ENCODE assay signal across 8 mouse cellular contexts in the genomic region with DNA sequence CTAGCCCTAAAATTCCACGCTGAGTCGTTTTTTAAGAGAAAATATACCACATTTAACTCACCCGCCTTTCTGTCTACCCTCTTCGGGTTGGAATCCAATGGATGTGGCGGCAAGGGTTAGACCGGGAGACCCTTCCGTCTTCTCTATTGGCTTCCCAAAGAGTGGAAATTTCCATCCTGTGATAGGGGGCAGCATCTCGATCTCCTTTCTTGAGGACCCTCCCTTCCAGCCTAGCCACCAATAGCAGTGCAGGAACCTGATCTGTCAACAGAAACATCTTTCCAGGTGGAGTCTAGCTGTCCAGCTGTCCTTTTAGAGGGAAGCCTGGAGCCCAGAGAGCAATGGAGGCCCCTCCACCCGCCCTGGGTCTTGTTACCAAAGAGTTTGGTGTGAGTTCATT. TPM values are rescaled to one million over a fixed set of nuclear protein-coding genes. Genes with fewer than 3 reads are reported as not detected.
DNase-seq lines count a peak whose midpoint lies in the region; ATAC-seq and TF ChIP-seq lines count a peak whose summit lies in the region.

A gene (minus strand): TSS at position 163 of the 400 bp plus-strand sequence.

- TF ChIP-seq POLR2A in limb, embryonic 14.5 days (IDR thresholded peaks at IDR 0.05; ENCODE audit: borderline replicate concordance, extremely low read depth, insufficient read depth, insufficient read length): peak; percentile 53; the same call in 1 of the 2 replicates
- TF ChIP-seq POLR2A in small intestine, adult 2 months (IDR thresholded peaks at IDR 0.05; ENCODE audit: low read depth, low read length): no peak

- peak within 1 kb of the TSS; percentile 33; the same call in 1 of the 2 replicates for H3K4me3 ChIP-seq in brown adipose tissue, adult 24 weeks (ENCODE audit: insufficient read depth, low read depth, low read length)
- peak within 1 kb of the TSS; percentile 71 for H3K4me3 ChIP-seq in heart, embryonic 10.5 days
- peak within 1 kb of the TSS; percentile 52 for H3K4me3 ChIP-seq in limb, embryonic 14.5 days (replicated peaks; ENCODE audit: low read length)
- H3K4me3 ChIP-seq in small intestine, adult 2 months (ENCODE audit: low read depth, low read length): peak within 1 kb of the TSS; percentile 12

- TF ChIP-seq CTCF in small intestine, adult 2 months (IDR thresholded peaks at IDR 0.05; ENCODE audit: extremely low read depth, insufficient read length, insufficient replicate concordance, low read depth, low read length): no peak

- no peaks in the 10 kb centered on the region for H3K27me3 ChIP-seq in heart, embryonic 10.5 days (ENCODE audit: insufficient read depth, poor library complexity, severe bottlenecking)
- H3K27me3 ChIP-seq in limb, embryonic 14.5 days (ENCODE audit: control insufficient read depth, insufficient read depth, low read length): no peaks in the 10 kb centered on the region
- H3K27me3 ChIP-seq in small intestine, adult 2 months (ENCODE audit: control insufficient read depth, insufficient read depth, low read length): peaks cover 9% of the 10 kb centered on the region; the same call in 1 of the 2 replicates

- peaks cover 7% of the 10 kb centered on the region; the same call in 1 of the 2 replicates for H3K36me3 ChIP-seq in heart, embryonic 10.5 days
- no peaks in the 10 kb centered on the region for H3K36me3 ChIP-seq in limb, embryonic 14.5 days (ENCODE audit: control insufficient read depth, insufficient read depth, low read length)
- H3K36me3 ChIP-seq in small intestine, adult 2 months (ENCODE audit: control insufficient read depth, insufficient read depth, low read length): no peaks in the 10 kb centered on the region

- H3K4me1 ChIP-seq in brown adipose tissue, adult 24 weeks (ENCODE audit: control insufficient read depth, insufficient read depth, insufficient read length, low read length): no peaks in the 10 kb centered on the region
- peaks cover 18% of the 10 kb centered on the region for H3K4me1 ChIP-seq in heart, embryonic 10.5 days
- no peaks in the 10 kb centered on the region for H3K4me1 ChIP-seq in limb, embryonic 14.5 days (ENCODE audit: control insufficient read depth, insufficient read depth, low read length)
- no peaks in the 10 kb centered on the region for H3K4me1 ChIP-seq in small intestine, adult 2 months (ENCODE audit: control insufficient read depth, insufficient read depth, insufficient read length, low read length)

- H3K9ac ChIP-seq in limb, embryonic 14.5 days (ENCODE audit: low read depth, low read length, severe bottlenecking): peak within 1 kb of the TSS; percentile 62

- peak within 1 kb of the TSS; percentile 65 for H3K4me2 ChIP-seq in limb, embryonic 14.5 days (replicated peaks; ENCODE audit: low read depth, low read length, severe bottlenecking)

- H3K9me3 ChIP-seq in heart, embryonic 10.5 days: peaks cover 4% of the 10 kb centered on the region; the same call in 1 of the 2 replicates
- H3K9me3 ChIP-seq in limb, embryonic 14.5 days (ENCODE audit: control insufficient read depth, low read length): peaks cover 7% of the 10 kb centered on the region

- no peak within 1 kb of the TSS for H3K27ac ChIP-seq in brown adipose tissue, adult 24 weeks (replicated peaks; ENCODE audit: low read depth, low read length)
- H3K27ac ChIP-seq in heart, embryonic 10.5 days: peak within 1 kb of the TSS; percentile 90
- peak within 1 kb of the TSS; percentile 67 for H3K27ac ChIP-seq in limb, embryonic 14.5 days (replicated peaks; ENCODE audit: low read depth, low read length)
- H3K27ac ChIP-seq in small intestine, adult 2 months (ENCODE audit: insufficient read depth, low read depth, low read length): no peak within 1 kb of the TSS

- DNase-seq in 3T3-L1 (ENCODE audit: low read depth, low spot score): peak; percentile 79
- peak; percentile 89 for DNase-seq in heart, embryonic 10.5 days (ENCODE audit: low spot score)
- peak; percentile 80 for DNase-seq in limb, embryonic 14.5 days (ENCODE audit: low spot score)
- no peak for DNase-seq in layer of hippocampus, postnatal 10 days (ENCODE audit: low spot score in 2 of 2)
- no peak for DNase-seq in right cerebral cortex, postnatal 4 days
- no peak for DNase-seq in thymus, postnatal 4 days

- 61% methylated on average over 9 of the region's 9 CpGs for WGBS in heart, embryonic 10.5 days
- 54% methylated on average over 9 of the region's 9 CpGs for WGBS in limb, embryonic 14.5 days
- 61% methylated on average over 9 of the region's 9 CpGs for WGBS in small intestine, adult 2 months

- peak; percentile 83 for ATAC-seq in limb, embryonic 14.5 days (ENCODE audit: low FRiP score, low read depth)

RNA-seq across cellular contexts. Expression of the gene that starts here (rescaled TPM):
- 0.75 and 1.4 TPM in 2 replicates for polyA plus RNA-seq in brown adipose tissue, adult 24 weeks (2012; ENCODE audit: insufficient read depth, insufficient read length, missing spikeins)
- polyA plus RNA-seq in heart, embryonic 10.5 days (2016; fragmentation: Nextera tagmentation; extraction: Ambion mirVana): 148 and 160 TPM in 2 replicates
- 80.0 and 101 TPM in 2 replicates for polyA plus RNA-seq in limb, embryonic 14.5 days (2012; rRNA removed)
- polyA plus RNA-seq in limb, embryonic 14.5 days (2014; fragmentation: Nextera tagmentation; extraction: Ambion mirVana): 111 and 118 TPM in 2 replicates
- 0.30 and 0.44 TPM in 2 replicates for polyA plus RNA-seq in small intestine, adult 2 months (2012; rRNA removed)
- 1 to 10 TPM; 1.3 TPM for total RNA-seq in layer of hippocampus, postnatal 10 days (2021)

Comparison
In these comparisons a context has a peak if more than half of its experiments do, and no peak if none do; other contexts are left out.
1. RNA of the gene that starts here (polyA plus RNA-seq): 148 to 160 TPM in heart, embryonic 10.5 days and 80.0 to 118 TPM in limb, embryonic 14.5 days; 0.75 to 1.4 TPM in brown adipose tissue, adult 24 weeks and 0.30 to 0.44 TPM in small intestine, adult 2 months; every median in the first group is over 10 times any median in the second.
2. DNase-seq: peak in 3T3-L1 (single experiment), heart, embryonic 10.5 days (single experiment) and limb, embryonic 14.5 days (single experiment); none in layer of hippocampus, postnatal 10 days (0 of 2), right cerebral cortex, postnatal 4 days (single experiment) and thymus, postnatal 4 days (single experiment).
3. H3K27ac ChIP-seq: peak in heart, embryonic 10.5 days (single experiment) and limb, embryonic 14.5 days (single experiment); none in brown adipose tissue, adult 24 weeks (single experiment) and small intestine, adult 2 months (single experiment).
4. H3K4me3 ChIP-seq: peak in every context shown above with its lines; median percentile 71 in heart, embryonic 10.5 days; 52 in limb, embryonic 14.5 days; 33 in brown adipose tissue, adult 24 weeks; 12 in small intestine, adult 2 months.